Mouse (Mus musculus): Measurements from ENCODE around the gene Ulk1.
"Not testable (repeated sequence)": the region's sequence is repeated elsewhere in the genome, so short reads cannot be mapped to it uniquely, and the experiment has no call there.

Ulk1 gene

GRCm38 (mm10) chr5:110804012-110804743 lies 5.7 kb downstream of the Ulk1 start:
- no peak for DNase-seq (ENCODE audit: low spot score in 2 of 2)

- DNase-seq (ENCODE audit: low spot score in 2 of 2), result no peak
Measured at GRCm38 (mm10) chr5:110802809-110803208, 7.1 kb downstream of the Ulk1 start.

GRCm38 (mm10) chr5:110802186-110802585 lies 7.7 kb downstream of the Ulk1 start:
- no peak for DNase-seq (ENCODE audit: low spot score in 2 of 2)

GRCm38 (mm10) chr5:110801036-110801624 lies 8.8 kb downstream of the Ulk1 start:
- DNase-seq (ENCODE audit: low spot score in 2 of 2), result no peak

- no peak for DNase-seq (ENCODE audit: low spot score in 2 of 2)
Measured at GRCm38 (mm10) chr5:110797696-110798095, 12.2 kb downstream of the Ulk1 start.

- DNase-seq (ENCODE audit: low spot score in 2 of 2), result no peak
Measured at GRCm38 (mm10) chr5:110794363-110794762, 15.5 kb downstream of the Ulk1 start.

- DNase-seq (ENCODE audit: low spot score in 2 of 2), result no peak
Measured at GRCm38 (mm10) chr5:110788684-110789083, 21.2 kb downstream of the Ulk1 start.

- DNase-seq (ENCODE audit: low spot score in 2 of 2), result peak in 1 of 2 experiments; percentile 44
Measured at GRCm38 (mm10) chr5:110786081-110786835, 23.6 kb downstream of the Ulk1 start.

- no peak for DNase-seq (ENCODE audit: low spot score in 2 of 2)
Measured at GRCm38 (mm10) chr5:110783150-110783549, 26.7 kb downstream of the Ulk1 start.

GRCm38 (mm10) chr5:110781529-110782238 lies 28.2 kb downstream of the Ulk1 start:
- no peak for DNase-seq (ENCODE audit: low spot score in 2 of 2)

- no peak for DNase-seq (ENCODE audit: low spot score in 2 of 2)
Measured at GRCm38 (mm10) chr5:110780761-110781528, 29.0 kb downstream of the Ulk1 start.

- peak; percentile 88 to 92 for DNase-seq (ENCODE audit: low spot score in 2 of 2)
Measured at GRCm38 (mm10) chr5:110779998-110780760, 29.7 kb downstream of the Ulk1 start, which contains the start of gene Pus1. TSS of gene Pus1 (minus strand) at chr5:110780659.

- no peak for DNase-seq (ENCODE audit: low spot score in 2 of 2)
Measured at GRCm38 (mm10) chr5:110779276-110779997, 30.5 kb downstream of the Ulk1 start.

- DNase-seq (ENCODE audit: low spot score in 2 of 2), result no peak
Measured at GRCm38 (mm10) chr5:110778263-110778662, 31.6 kb downstream of the Ulk1 start.

- DNase-seq (ENCODE audit: low spot score in 2 of 2), result no peak
Measured at GRCm38 (mm10) chr5:110776141-110776540, 33.8 kb downstream of the Ulk1 start.

- no peak for DNase-seq (ENCODE audit: low spot score in 2 of 2)
Measured at GRCm38 (mm10) chr5:110774511-110774910, 35.4 kb downstream of the Ulk1 start.

- DNase-seq (ENCODE audit: low spot score in 2 of 2), result not testable (repeated sequence)
Measured at GRCm38 (mm10) chr5:110772945-110773344, 37.0 kb downstream of the Ulk1 start.

GRCm38 (mm10) chr5:110770448-110771158 lies 39.3 kb downstream of the Ulk1 start, which contains the start of gene Ep400:
TSS of gene Ep400 (minus strand) at chr5:110770717.
- DNase-seq (ENCODE audit: low spot score in 2 of 2), result peak; percentile 99

GRCm38 (mm10) chr5:110770031-110770445 lies 39.9 kb downstream of the Ulk1 start:
- DNase-seq (ENCODE audit: low spot score in 2 of 2), result peak; percentile 36 to 41
